Mouse (Mus musculus): Measurements from ENCODE around the gene Gpr176. TPM values are rescaled to one million over a fixed set of nuclear protein-coding genes. Genes with fewer than 3 reads are reported as not detected.

Gpr176 gene
- 0.13 to 0.63 TPM (median 0.27 TPM) in 4 replicates for total RNA-seq (2023)

DNA sequence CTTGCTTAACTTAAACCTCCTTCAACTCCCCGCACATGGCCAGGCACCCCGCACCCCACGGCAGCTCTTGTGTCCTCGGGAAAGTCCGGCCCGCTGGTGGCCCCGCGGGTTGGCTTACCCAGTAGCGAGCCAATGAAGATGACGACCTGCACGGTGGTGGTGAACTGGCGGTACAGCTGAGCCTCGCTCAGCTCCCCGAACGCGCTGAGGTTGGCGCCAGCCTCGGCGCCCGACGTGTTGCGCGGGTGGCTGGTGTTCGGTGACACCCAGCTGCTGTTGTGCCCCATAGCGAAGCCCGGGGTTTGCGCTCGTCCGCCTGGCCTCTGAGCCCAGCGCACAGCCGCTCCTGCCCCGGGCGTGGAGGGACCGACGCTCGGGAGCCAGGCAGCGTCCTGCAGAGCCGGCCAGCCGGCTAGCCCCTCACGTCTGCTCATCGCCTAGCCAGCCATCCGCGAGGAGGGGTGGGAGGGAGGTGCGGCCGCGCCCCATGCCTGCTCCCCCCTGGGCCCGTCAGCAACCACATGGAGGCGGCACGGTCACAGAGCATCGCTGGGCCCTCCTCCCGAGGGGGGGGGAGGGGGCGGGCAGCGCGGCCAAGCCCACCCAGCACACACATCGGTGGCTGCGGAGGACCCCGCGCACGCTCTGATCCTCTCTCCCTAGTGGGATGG lies at the start of gene Gpr176:
Gpr176 (minus strand) TSS at position 519 of the 671 bp plus-strand sequence.

DNA sequence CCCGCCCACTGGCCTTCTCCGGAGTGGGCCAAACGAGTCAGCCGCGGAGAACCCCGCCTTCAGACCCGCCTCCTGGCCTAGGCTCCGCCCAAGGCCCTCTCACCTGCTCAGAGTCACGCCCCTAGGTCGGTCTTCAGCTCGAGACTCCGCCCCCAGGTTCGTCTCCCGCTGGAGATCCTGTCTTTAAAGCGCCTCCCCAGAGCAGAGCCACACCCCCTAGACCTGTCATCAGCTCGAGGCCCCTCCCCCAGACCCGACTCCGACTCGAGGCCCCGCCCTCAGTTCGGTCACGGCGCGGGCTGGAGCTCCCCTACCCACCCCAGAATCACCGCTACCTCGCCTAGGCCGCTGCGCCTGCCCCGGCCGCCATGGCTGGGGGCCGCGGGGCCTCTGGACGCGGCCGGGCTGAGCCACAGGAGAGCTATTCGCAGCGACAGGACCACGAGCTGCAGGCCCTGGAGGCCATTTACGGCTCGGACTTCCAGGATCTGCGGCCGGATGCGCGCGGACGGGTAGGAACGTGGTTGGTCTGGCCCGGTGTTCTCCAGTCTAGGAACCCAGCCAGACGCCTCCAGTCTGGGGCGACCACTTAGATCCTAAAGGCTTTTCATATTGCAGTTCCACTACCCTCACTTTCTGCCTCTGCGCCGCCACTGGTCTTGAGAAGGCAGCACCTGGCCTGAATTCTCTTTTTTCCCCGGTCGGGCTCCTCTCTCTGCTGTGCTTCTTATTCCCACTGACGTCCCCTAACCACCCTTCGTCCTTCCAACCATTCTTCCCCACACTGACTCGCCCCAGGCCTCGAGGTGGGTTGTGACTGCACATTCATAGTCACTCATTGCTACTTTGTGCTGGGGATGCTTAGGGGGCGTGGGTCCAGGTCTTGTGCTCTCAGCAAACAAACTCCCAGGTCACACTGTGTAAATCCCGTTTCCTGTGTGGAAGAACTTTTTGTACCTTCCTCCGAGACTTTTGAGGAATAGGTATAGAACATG lies 15.4 kb upstream of the Gpr176 start, which contains the start of gene Eif2ak4:
Eif2ak4 (plus strand) TSS at position 278 of the 995 bp plus-strand sequence.

DNA sequence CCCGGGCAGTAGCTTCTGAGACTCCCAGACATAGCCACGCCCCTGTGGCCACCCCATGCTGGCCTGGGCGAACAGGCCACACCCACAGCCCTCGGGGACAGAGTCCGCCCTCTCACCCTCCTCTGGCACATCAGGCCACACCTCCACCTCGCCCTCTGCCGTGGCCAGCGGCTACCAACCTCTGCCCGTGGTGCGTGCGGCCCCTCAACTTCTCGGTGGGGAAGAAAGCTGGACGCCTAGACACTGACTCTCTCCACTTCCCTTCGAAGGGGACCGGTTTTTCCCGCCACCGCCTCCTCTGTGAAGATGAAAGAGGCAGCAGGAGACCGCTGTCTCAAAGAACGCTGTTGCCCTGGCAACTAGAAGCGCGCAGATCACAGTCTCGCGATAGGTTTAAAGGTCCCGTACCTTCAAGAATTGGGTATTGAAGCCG lies 116.6 kb downstream of the Gpr176 start, which contains the start of gene Fsip1:
Fsip1 (minus strand) TSS at position 346 of the 433 bp plus-strand sequence.

Other genes with a start within 250 kb of the Gpr176 start
- gene Fsip1, start 116.5 kb downstream of the Gpr176 start, total RNA-seq (2023) = 2.2 to 3.8 TPM (median 3.0 TPM) in 4 replicates
- gene Eif2ak4, start 15.2 kb upstream of the Gpr176 start, total RNA-seq (2023) = 51.6 to 56.6 TPM (median 53.6 TPM) in 4 replicates
- gene Srp14, start 106.3 kb upstream of the Gpr176 start, total RNA-seq (2023) = 99.0 to 112 TPM (median 104 TPM) in 4 replicates
- gene Bmf, start 176.3 kb upstream of the Gpr176 start, total RNA-seq (2023) = 74.2 to 92.6 TPM (median 83.0 TPM) in 4 replicates
- 2.3 to 4.0 TPM (median 3.4 TPM) in 4 replicates for gene Bub1b, start 224.8 kb upstream of the Gpr176 start, total RNA-seq (2023)